Comparison of ENCODE assay signal across 8 mouse cellular contexts in the genomic region with DNA sequence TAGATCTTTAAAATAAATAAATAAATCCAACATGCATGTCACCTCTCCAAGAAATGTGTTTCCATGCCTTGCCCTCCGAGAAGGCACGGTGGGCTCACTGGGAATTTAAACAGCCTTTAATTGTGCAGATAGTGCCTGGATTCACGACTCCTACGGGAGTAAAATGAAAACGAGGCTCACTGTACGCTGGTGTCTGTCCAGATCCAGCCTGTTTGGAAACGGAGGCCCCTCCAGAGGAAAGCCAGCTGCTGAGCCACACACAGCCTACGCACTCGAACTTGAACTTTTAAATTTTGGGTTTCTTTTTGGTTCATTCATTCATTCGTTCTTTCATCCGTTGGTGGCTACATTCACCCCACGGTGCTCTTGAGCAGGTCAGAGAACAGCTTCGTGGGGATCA.
"Had no signal": no experiment of that assay in that cellular context is flagged by ENCODE, and none has a peak within 500 bp of the region (broad histone marks: within the 10 kb centered on the region; RNA-seq: fewer than 3 reads in every experiment).

No protein-coding gene starts in this region.

- DNase-seq: liver, postnatal 0 days; lung, adult 2 months; lung, postnatal 14 days; lung, postnatal 36 days; right cerebral cortex, postnatal 14 days; thymus, adult 2 months; thymus, postnatal 25 days; thymus, postnatal 4 days had no signal
